Mouse (Mus musculus) testis, adult 2 months (tissue): ENCODE measurements around the gene Pacs1. TPM values are rescaled to one million over a fixed set of nuclear protein-coding genes. Genes with fewer than 3 reads are reported as not detected.
"Not testable (repeated sequence)": the region's sequence is repeated elsewhere in the genome, so short reads cannot be mapped to it uniquely, and the experiment has no call there.

Experiments
- H3K27ac ChIP-seq: fragments of 200-500 bp; 2 replicates; pipeline ENCODE4 v1.5.1; 2012; ENCODE audit warnings: low read depth, low read length; ENCODE audit not compliant: control insufficient read depth, insufficient read depth
- H3K27me3 ChIP-seq: fragments of 200-500 bp; 2 replicates; pipeline ENCODE4 v1.6.1; 2012; ENCODE audit warnings: mild to moderate bottlenecking, low read length, moderate library complexity; ENCODE audit not compliant: control insufficient read depth, insufficient read depth
- H3K36me3 ChIP-seq: fragments of 200-500 bp; 2 replicates; pipeline ENCODE4 v1.6.1; 2012; ENCODE audit warnings: mild to moderate bottlenecking, low read length; ENCODE audit not compliant: control insufficient read depth, insufficient read depth
- H3K4me1 ChIP-seq: fragments of 200-500 bp; 2 replicates; pipeline ENCODE4 v1.6.1; 2012; ENCODE audit warnings: low read length; ENCODE audit not compliant: control insufficient read depth, insufficient read depth
- H3K4me3 ChIP-seq: fragments of 200-500 bp; 2 replicates; pipeline ENCODE4 v1.5.1; 2012; ENCODE audit warnings: low read depth, mild to moderate bottlenecking, low read length, moderate library complexity, mixed read lengths; ENCODE audit not compliant: control insufficient read depth
- CTCF ChIP-seq: fragments of 200-500 bp; IDR thresholded peaks from 2 replicates; pipeline ENCODE4 v1.5.1; 2012; ENCODE audit warnings: low read depth, mild to moderate bottlenecking, inconsistent platforms, low read length, moderate library complexity; ENCODE audit not compliant: control insufficient read depth, insufficient read depth, insufficient replicate concordance
- POLR2A ChIP-seq: fragments of 200-500 bp; IDR thresholded peaks from 2 replicates; pipeline ENCODE4 v1.6.1; 2012; ENCODE audit warnings: low read depth, mild to moderate bottlenecking, inconsistent platforms, low read length, moderate library complexity; ENCODE audit not compliant: control insufficient read depth
- polyA plus RNA-seq: library from polyadenylated mRNA; depleted of rRNA; stranded (reverse); fragments of >200 nt; gene quantifications from 2 replicates; pipeline ENCODE4 v1.2.3, GENCODE M21; 2012

Pacs1 gene
- polyA plus RNA-seq, 1 experiment, result 169 TPM

- Histone ChIP-seq H3K4me1 (no peaks in the 10 kb centered on the region), H3K27ac (no peak overlapping the region), H3K27me3 (no peaks in the 10 kb centered on the region), H3K4me3 (no peak overlapping the region), H3K36me3 (no peaks in the 10 kb centered on the region)
- TF ChIP-seq POLR2A (no peak), CTCF (no peak)
Measured at GRCm38 (mm10) chr19:5220389-5220788, 52.5 kb downstream of the Pacs1 start.

GRCm38 (mm10) chr19:5201691-5202090, 71.2 kb downstream of the Pacs1 start:
- Histone ChIP-seq H3K27ac (no peak overlapping the region), H3K27me3 (no peaks in the 10 kb centered on the region), H3K4me3 (no peak overlapping the region), H3K36me3 (no peaks in the 10 kb centered on the region), H3K4me1 (no peaks in the 10 kb centered on the region)
- TF ChIP-seq CTCF, result no peak

- not testable (repeated sequence) for H3K4me1 ChIP-seq, H3K4me3 ChIP-seq, H3K27me3 ChIP-seq, H3K36me3 ChIP-seq, H3K27ac ChIP-seq
Measured at GRCm38 (mm10) chr19:5200617-5201016, 72.3 kb downstream of the Pacs1 start.

GRCm38 (mm10) chr19:5198553-5198952, 74.4 kb downstream of the Pacs1 start:
- no peaks in the 10 kb centered on the region for H3K36me3 ChIP-seq
- H3K4me3 ChIP-seq, result no peak overlapping the region
- no peak for TF ChIP-seq CTCF
- TF ChIP-seq POLR2A, result no peak
- no peak overlapping the region for H3K27ac ChIP-seq
- no peaks in the 10 kb centered on the region for H3K4me1 ChIP-seq
- no peaks in the 10 kb centered on the region for H3K27me3 ChIP-seq

- H3K4me1 ChIP-seq, result no peaks in the 10 kb centered on the region
- TF ChIP-seq CTCF (no peak), POLR2A (no peak)
- H3K27me3 ChIP-seq, result no peaks in the 10 kb centered on the region
- no peak overlapping the region for H3K4me3 ChIP-seq
- no peak overlapping the region for H3K27ac ChIP-seq
- H3K36me3 ChIP-seq, result no peaks in the 10 kb centered on the region
Measured at GRCm38 (mm10) chr19:5195417-5196035, 77.4 kb downstream of the Pacs1 start.

GRCm38 (mm10) chr19:5192397-5192796, 80.5 kb downstream of the Pacs1 start:
- Histone ChIP-seq H3K36me3 (no peaks in the 10 kb centered on the region), H3K4me3 (no peak overlapping the region), H3K27ac (no peak overlapping the region), H3K4me1 (no peaks in the 10 kb centered on the region), H3K27me3 (no peaks in the 10 kb centered on the region)
- no peak for TF ChIP-seq POLR2A
- TF ChIP-seq CTCF, result no peak

- Histone ChIP-seq H3K27ac (no peak overlapping the region), H3K4me1 (no peaks in the 10 kb centered on the region), H3K36me3 (no peaks in the 10 kb centered on the region), H3K4me3 (no peak overlapping the region), H3K27me3 (no peaks in the 10 kb centered on the region)
- TF ChIP-seq CTCF (no peak), POLR2A (no peak)
Measured at GRCm38 (mm10) chr19:5187439-5187838, 85.5 kb downstream of the Pacs1 start.

GRCm38 (mm10) chr19:5181926-5182325, 91.0 kb downstream of the Pacs1 start:
- no peaks in the 10 kb centered on the region for H3K36me3 ChIP-seq
- H3K4me3 ChIP-seq, result no peak overlapping the region
- H3K27ac ChIP-seq, result no peak overlapping the region
- H3K27me3 ChIP-seq, result no peaks in the 10 kb centered on the region
- TF ChIP-seq POLR2A (no peak), CTCF (no peak)
- H3K4me1 ChIP-seq, result no peaks in the 10 kb centered on the region
